ENCODE assay signal across 10 mouse cellular contexts in the genomic region with DNA sequence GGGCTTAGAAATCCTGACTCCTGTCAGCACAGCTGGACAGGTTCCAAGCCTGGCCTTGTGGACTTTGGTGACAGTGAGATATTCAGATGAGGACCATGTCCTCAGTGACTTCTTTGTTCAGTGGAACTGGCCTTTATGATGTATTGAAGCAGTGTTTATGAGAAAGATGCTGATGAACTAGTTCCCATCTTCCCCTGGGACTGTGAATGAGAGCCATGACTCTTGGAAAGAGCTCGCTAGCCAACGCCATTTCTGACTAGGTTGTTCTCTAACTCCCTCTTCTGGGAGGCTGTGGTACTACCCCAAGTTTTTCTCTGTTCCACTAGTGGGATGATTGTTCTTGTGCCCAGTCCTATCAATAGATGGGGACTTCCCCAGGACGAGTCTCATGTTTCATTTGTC. TPM values are rescaled to one million over a fixed set of nuclear protein-coding genes. Genes with fewer than 3 reads are reported as not detected.
DNase-seq lines count a peak whose midpoint lies in the region; ATAC-seq and TF ChIP-seq lines count a peak whose summit lies in the region.
"Had no signal": no experiment of that assay in that cellular context is flagged by ENCODE, and none has a peak within 500 bp of the region (broad histone marks: within the 10 kb centered on the region; RNA-seq: fewer than 3 reads in every experiment).

No protein-coding gene starts in this region.

- intact Hi-C loops in heart, adult 2 months (cut with DNase I) = no loop called here
- intact Hi-C loops in heart, postnatal 25 days (cut with DNase I) = no loop called here

- DNase-seq in heart, adult 2 months = peak in 1 of 2 experiments; percentile 31
- DNase-seq in heart, postnatal 25 days (ENCODE audit: low spot score) = no peak
- peak; percentile 74 for DNase-seq in CD4-positive, CD25-positive, alpha-beta regulatory T cell, adult 2 months (ENCODE audit: low read depth, low spot score)
- peak; percentile 73 for DNase-seq in adrenal gland, postnatal 14 days
- DNase-seq in kidney, postnatal 4 days = peak; percentile 21 to 49
- peak; percentile 57 for DNase-seq in lung, postnatal 0 days (ENCODE audit: low spot score)
- peak; percentile 72 for DNase-seq in stomach, postnatal 0 days (ENCODE audit: low spot score)

- WGBS in heart, adult 2 months = 6% methylated on average over 3 of the region's 3 CpGs
- WGBS in lung, postnatal 0 days = 10% methylated on average over 3 of the region's 3 CpGs
- WGBS in stomach, postnatal 0 days = 12% methylated on average over 3 of the region's 3 CpGs

- TF ChIP-seq POLR2A in heart, adult 2 months (IDR thresholded peaks at IDR 0.05; ENCODE audit: insufficient read depth, low read depth, low read length) = no peak

- H3K9ac ChIP-seq in heart, adult 2 months (ENCODE audit: low read depth, low read length) = no peak overlapping the region
- no peak overlapping the region for H3K9ac ChIP-seq in lung, postnatal 0 days (replicated peaks; ENCODE audit: low read depth)
- H3K9ac ChIP-seq in stomach, postnatal 0 days (ENCODE audit: low read length) = no peak overlapping the region

- H3K4me1 ChIP-seq in heart, adult 2 months (ENCODE audit: control insufficient read depth, insufficient read depth, low read length) = no peaks in the 10 kb centered on the region
- no peaks in the 10 kb centered on the region for H3K4me1 ChIP-seq in lung, postnatal 0 days (ENCODE audit: insufficient read depth, low read depth, low read length)
- no peaks in the 10 kb centered on the region for H3K4me1 ChIP-seq in stomach, postnatal 0 days (replicated peaks; ENCODE audit: control insufficient read depth, insufficient read depth)

- TF ChIP-seq CTCF in heart, adult 2 months (IDR thresholded peaks at IDR 0.05) = peak; percentile 69
- peak; percentile 78 for TF ChIP-seq CTCF in lung, postnatal 0 days (IDR thresholded peaks at IDR 0.05)
- TF ChIP-seq CTCF in stomach, postnatal 0 days (IDR thresholded peaks at IDR 0.05; ENCODE audit: low read depth) = peak; percentile 80

- TF ChIP-seq EP300 in heart, adult 2 months (IDR thresholded peaks at IDR 0.05; ENCODE audit: insufficient read depth, low read depth, low read length) = no peak
- TF ChIP-seq EP300 in lung, postnatal 0 days (IDR thresholded peaks at IDR 0.05) = no peak
- TF ChIP-seq EP300 in stomach, postnatal 0 days (optimal IDR thresholded peaks at IDR 0.05) = no peak

- peak; percentile 87 for ATAC-seq in frontal cortex, adult (ENCODE audit: low TSS enrichment)
- peak; percentile 32; the same call in 1 of the 2 replicates for ATAC-seq in lung, postnatal 0 days
- no peak for ATAC-seq in stomach, postnatal 0 days (ENCODE audit: low FRiP score, low TSS enrichment)

- H3K27me3 ChIP-seq in heart, adult 2 months (ENCODE audit: control insufficient read depth, insufficient read depth, low read length) = no peaks in the 10 kb centered on the region; the same call in 1 of the 2 replicates
- no peaks in the 10 kb centered on the region for H3K27me3 ChIP-seq in lung, postnatal 0 days (replicated peaks; ENCODE audit: insufficient read depth, low read length)
- no peaks in the 10 kb centered on the region for H3K27me3 ChIP-seq in stomach, postnatal 0 days (ENCODE audit: control insufficient read depth, insufficient read depth, low read length)

- H3K4me3 ChIP-seq in heart, adult 2 months = no peak overlapping the region
- H3K4me3 ChIP-seq in lung, postnatal 0 days (ENCODE audit: low read depth, low read length) = no peak overlapping the region
- no peak overlapping the region for H3K4me3 ChIP-seq in stomach, postnatal 0 days (ENCODE audit: low read depth, low read length)

- no peak overlapping the region for H3K27ac ChIP-seq in heart, adult 2 months
- no peak overlapping the region for H3K27ac ChIP-seq in lung, postnatal 0 days (ENCODE audit: low read length)
- H3K27ac ChIP-seq in stomach, postnatal 0 days (replicated peaks) = no peak overlapping the region

- H3K9me3 ChIP-seq in lung, postnatal 0 days (ENCODE audit: low read length) = no peaks in the 10 kb centered on the region
- no peaks in the 10 kb centered on the region for H3K9me3 ChIP-seq in stomach, postnatal 0 days (ENCODE audit: control insufficient read depth, low read length)

- H3K36me3 ChIP-seq in heart, adult 2 months (ENCODE audit: control insufficient read depth, insufficient read depth, low read length) = no peaks in the 10 kb centered on the region
- H3K36me3 ChIP-seq in lung, postnatal 0 days (ENCODE audit: insufficient read depth, low read length) = no peaks in the 10 kb centered on the region
- no peaks in the 10 kb centered on the region for H3K36me3 ChIP-seq in stomach, postnatal 0 days (ENCODE audit: control insufficient read depth, insufficient read depth, low read length)

- H3K4me2 ChIP-seq in lung, postnatal 0 days (replicated peaks; ENCODE audit: low read depth, low read length) = no peak overlapping the region
- H3K4me2 ChIP-seq in stomach, postnatal 0 days (replicated peaks; ENCODE audit: low read depth) = no peak overlapping the region

- no peaks in the 10 kb centered on the region for H3K79me2 ChIP-seq in heart, adult 2 months (replicated peaks; ENCODE audit: control insufficient read depth, insufficient read depth, low read length)

RNA-seq across cellular contexts. Expression of gene Gm2310, which starts 57.7 kb away (rescaled TPM):
- not detected for total RNA-seq in heart, adult 2 months (2021)
- not detected in 2 replicates for polyA plus RNA-seq in heart, adult 2 months (2012; rRNA removed)
- total RNA-seq in heart, postnatal 25 days (2021) = not detected
- not detected in 2 replicates for total RNA-seq in adrenal gland, postnatal 14 days (2021)
- not detected in 2 replicates for polyA plus RNA-seq in lung, postnatal 0 days (2015; fragmentation: Nextera tagmentation; extraction: Ambion mirVana)
- polyA plus RNA-seq in stomach, postnatal 0 days (2015; fragmentation: Nextera tagmentation; extraction: Ambion mirVana) = not detected in 2 replicates
- total RNA-seq: adrenal gland, postnatal 4 days had no signal
- polyA plus RNA-seq: heart, embryonic 16.5 days had no signal
